Mouse (Mus musculus): Measurements from ENCODE around the gene Ampd3. TPM values are rescaled to one million over a fixed set of nuclear protein-coding genes. Genes with fewer than 3 reads are reported as not detected.

Ampd3 gene
- total RNA-seq, 1 experiment from 2014 or later, result 60.2 TPM

DNA sequence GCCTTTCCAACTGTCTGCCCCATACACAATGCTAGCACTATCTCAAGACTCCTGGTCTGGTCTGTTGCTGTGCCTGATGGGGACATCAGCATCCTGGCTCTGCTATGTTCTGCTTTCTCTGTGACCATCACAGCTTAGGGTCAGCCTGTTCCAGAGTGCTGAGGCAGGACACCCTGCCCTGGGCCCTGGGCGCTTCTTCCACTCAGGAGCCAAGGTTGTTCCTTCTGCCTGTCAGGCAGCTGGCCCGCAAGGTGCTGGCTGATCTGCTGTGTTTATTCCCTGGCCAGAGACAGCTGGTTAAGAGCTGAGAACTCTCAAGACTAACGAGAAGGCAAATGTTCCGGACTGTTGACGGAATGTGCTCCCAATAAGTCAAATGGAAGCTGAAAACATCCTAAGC lies 24.2 kb downstream of the Ampd3 start:
- ATAC-seq (ENCODE audit: extremely low read depth, insufficient number of reproducible peaks, low FRiP score, poor library complexity, severe bottlenecking), result no peak

DNA sequence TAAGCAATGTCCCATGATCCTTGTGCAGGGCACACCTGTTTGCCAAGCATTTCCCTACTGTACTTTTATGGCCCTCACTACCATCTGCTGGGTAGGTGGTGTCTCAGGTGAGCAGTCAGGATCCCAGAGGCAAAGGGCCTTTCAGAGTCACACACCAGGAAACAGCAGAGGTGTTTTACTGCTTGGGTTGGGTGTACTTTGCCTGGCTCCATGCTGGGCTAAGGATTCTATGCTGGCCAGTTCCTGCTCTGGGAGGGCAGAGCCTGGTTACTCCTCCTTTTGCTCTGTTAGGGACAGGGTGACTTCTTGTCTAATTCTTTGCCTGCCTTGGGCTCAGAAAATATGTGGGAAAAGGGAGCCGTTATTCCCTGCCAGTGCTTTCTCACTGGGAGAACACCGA lies 24.8 kb downstream of the Ampd3 start:
- no peak for ATAC-seq (ENCODE audit: extremely low read depth, insufficient number of reproducible peaks, low FRiP score, poor library complexity, severe bottlenecking)

DNA sequence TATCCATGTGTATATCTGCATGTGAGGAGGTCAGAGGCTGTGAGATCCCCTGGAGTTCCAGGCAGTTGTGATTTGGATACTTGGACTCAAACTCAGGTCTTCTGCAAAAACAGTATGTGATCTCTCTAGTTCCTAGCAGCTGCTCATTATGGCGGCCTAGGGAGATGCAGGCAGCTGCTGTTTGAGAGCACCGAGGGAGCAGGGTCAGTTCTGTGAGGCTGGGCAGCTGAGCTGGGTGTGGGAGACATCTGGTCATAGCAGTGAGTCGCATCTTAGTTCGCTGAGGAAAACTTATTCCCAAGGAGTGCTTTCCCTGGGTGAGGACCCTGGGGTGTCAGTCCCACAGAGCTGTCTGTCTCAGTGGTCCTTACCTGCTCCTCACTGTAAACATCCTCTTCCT lies 26.7 kb downstream of the Ampd3 start:
- no peak for ATAC-seq (ENCODE audit: extremely low read depth, insufficient number of reproducible peaks, low FRiP score, poor library complexity, severe bottlenecking)

DNA sequence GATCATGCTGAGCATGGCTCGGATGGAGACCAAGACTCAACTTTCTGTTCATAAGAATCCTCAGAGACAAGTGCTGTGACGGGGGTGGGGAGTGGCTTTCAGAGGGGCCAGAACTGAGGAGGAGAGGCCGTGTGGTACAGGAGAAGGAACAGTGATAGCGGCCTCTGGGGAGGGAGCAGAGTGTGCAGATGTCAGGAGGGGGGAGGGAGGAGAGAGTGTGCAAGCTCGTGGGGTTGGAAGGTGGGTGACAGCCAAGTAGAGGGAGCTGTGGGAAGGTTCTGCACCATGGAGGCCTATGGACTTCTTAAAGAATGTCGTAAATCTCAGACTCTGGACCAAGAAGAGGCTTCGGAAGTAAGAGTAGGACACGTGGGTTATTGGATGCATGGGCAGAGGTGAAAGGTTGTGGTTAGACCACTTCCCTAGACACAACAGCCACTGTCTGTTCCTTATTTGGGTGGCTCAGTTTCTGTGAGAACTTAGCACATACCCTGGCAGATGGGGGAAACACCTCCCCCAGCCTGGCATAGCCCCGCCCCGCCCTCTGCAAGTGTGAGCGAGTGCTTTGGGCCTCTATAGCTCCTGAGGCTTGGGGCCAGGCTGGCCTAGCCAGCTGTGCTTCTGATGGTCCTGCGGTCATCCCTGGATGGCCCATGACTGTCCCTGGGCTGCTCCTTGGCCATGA lies 28.5 kb downstream of the Ampd3 start:
- peak; percentile 96 for ATAC-seq (ENCODE audit: extremely low read depth, insufficient number of reproducible peaks, low FRiP score, poor library complexity, severe bottlenecking)

DNA sequence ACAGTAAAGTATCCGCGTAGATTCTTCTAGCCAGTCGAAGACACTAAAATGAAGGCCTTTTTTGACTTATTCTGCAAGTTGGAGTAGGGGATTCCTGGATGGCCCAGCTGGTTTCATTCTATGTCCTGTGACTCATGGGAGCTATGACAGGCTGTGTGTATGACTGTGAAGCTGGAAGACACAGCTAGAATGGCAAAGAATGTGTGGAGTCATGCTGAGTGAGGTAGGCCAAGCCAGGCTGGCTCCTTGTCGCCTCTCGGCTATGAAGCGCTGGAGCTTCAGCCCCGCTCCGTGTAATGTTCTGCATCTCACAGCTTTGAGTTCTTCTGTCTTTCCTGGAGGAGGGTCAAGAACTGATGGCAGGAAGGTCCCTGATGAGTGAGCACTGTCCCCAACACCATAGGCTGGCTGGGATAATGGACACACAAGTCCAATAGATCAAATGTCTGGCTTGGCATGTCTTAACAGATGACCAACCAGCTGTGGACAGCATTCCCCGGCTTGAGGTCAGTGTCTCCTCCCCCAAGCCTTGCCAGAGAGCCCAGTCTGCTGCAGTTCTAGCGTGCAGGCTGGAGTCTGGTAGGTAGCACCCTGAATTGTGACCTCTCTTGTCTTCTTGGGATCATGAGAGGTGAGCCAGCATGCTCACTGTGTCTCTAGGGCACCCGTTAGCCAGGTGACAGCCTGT lies 29.9 kb downstream of the Ampd3 start:
- no peak for ATAC-seq (ENCODE audit: extremely low read depth, insufficient number of reproducible peaks, low FRiP score, poor library complexity, severe bottlenecking)

DNA sequence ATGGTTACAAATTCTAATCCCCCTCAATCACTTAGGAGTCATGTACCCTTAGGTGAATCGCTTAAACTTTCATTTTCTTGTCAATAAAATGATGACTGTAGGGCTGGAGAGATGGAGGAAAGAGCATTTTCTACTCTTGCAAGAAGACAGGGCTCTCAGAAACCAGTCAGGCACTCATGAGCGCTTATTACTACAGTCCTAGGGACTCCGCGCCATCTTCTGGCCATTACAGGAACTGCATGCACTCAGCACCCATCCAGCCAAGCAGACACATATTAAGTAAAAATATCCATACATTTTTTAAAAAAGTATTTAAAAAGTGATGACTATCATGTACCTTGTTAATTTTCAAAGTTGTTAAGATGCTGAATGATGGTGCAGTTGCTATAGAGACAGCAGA lies 33.0 kb downstream of the Ampd3 start:
- ATAC-seq (ENCODE audit: extremely low read depth, insufficient number of reproducible peaks, low FRiP score, poor library complexity, severe bottlenecking), result peak; percentile 52

DNA sequence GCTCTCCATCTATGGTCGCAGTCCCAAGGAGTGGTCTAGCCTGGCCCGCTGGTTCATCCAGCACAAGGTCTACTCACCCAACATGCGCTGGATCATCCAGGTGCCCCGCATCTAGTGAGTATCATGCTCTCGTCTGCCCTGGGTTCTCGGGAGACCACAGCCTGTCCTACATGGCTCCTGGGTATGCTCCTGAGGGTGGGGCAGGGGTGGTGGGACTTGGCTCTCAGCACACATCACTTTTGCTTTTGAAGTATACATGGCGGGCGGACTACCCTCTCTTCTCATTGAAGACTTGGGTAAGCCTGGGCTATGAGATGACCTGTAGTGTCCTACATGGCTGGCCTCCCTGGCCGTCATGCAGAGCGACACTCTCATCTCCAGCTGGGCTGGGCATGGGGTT lies 35.1 kb downstream of the Ampd3 start:
- ATAC-seq (ENCODE audit: extremely low read depth, insufficient number of reproducible peaks, low FRiP score, poor library complexity, severe bottlenecking), result no peak

DNA sequence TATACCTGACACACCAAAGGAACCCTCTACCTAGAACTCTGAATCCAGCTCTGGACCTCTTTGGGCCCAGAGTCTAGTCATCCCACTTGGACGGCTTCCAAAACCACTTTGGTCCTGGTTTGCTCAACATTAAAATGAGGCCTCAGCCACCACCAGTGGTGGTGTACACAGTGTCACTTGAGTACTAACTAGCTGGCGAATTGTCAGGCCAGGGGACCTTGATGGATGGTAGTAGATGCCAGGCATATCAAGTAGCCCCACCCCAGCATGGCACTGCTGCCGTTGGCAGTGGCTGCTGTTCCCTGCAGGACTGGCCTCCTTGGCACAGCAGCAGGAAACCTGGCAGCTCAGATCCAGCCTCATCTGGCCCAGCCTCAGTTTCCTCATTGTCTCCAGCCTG lies 36.3 kb downstream of the Ampd3 start:
- ATAC-seq (ENCODE audit: extremely low read depth, insufficient number of reproducible peaks, low FRiP score, poor library complexity, severe bottlenecking), result no peak

DNA sequence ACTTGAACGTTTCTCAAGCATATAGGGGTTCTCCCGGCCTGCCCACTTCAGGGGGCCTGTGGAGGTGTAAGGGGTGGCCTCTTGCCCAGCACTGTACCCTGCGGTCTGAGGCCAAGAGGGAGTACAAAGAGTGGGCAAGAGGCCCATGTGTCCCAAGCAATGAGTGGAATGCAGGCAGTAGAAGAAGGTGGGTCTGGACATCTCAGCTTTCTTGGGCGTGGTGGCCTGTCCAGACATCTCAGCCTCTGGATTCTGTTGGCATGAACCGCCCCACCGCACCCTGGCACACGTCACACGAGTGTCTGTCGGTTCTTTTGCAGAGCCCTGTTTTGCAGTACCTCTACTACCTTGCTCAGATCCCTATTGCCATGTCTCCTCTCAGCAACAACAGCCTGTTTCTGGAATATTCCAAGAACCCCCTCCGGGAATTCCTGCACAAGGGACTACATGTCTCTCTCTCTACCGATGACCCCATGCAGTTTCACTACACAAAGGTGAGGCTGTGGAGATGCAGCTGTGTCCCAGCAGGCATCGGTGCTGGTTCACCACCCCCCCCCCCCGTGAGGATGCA lies 39.5 kb downstream of the Ampd3 start:
- no peak for ATAC-seq (ENCODE audit: extremely low read depth, insufficient number of reproducible peaks, low FRiP score, poor library complexity, severe bottlenecking)

DNA sequence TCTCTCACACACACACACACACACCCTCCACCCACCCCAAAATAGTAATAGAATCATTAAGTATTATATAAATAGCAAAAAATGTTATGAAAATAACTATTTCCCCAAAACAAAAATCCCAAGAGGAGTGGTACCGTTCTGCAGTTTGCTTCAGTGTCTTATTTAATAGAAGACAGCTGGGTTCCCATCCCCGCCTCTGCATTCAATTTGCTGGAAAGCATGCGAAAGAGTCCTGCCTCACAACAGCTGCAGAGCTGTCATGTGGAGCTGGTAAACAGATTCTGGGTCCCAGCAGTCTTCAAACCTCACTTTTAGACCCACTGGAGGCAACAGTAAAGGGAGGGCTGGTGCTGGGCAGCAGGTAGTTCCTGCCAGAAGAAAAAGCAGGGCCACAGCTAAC lies 41.0 kb downstream of the Ampd3 start:
- no peak for ATAC-seq (ENCODE audit: extremely low read depth, insufficient number of reproducible peaks, low FRiP score, poor library complexity, severe bottlenecking)

DNA sequence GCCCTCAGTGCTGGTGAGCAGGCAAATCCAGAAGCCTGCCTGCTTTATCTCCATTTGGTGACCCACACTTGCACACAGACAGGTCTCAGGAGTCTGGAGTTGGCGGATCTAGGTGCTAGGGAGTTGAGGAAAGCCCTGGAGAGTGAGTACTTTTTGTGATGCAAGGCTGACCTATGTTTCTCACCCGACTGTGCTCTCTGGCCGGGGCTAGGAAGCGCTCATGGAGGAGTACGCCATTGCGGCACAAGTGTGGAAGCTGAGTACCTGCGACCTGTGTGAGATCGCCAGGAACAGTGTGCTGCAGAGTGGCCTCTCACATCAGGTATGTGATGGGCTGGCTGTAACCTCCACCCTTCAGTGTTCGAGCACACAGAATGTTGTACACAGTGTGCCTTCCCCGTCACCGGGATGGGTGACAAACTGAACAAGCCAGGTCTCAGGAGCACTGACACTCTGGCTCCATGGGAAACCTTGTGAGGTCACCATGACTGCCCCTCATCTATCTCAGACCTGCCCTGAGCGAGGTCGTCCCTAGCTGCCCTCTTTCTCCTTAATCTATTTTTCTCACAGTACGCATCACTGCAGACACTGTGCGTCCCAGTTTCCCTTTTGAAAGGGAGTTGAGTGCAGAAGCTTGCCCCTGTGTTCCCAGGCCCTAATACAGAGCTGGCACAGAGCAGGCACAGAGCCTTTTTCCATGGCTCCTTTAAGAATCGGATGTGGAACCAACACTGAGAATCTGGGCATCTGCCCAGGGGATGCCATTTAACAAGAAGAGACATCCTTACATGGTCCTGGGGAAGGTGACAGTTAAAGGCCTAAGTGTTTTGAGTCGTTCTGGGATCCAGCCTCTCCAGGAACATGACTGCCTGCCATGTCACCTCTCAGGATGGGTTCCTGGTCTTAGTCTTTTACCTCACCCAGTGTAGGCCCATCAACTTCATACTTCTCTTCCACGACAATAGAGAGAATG lies 41.9 kb downstream of the Ampd3 start:
- ATAC-seq (ENCODE audit: extremely low read depth, insufficient number of reproducible peaks, low FRiP score, poor library complexity, severe bottlenecking), result no peak

DNA sequence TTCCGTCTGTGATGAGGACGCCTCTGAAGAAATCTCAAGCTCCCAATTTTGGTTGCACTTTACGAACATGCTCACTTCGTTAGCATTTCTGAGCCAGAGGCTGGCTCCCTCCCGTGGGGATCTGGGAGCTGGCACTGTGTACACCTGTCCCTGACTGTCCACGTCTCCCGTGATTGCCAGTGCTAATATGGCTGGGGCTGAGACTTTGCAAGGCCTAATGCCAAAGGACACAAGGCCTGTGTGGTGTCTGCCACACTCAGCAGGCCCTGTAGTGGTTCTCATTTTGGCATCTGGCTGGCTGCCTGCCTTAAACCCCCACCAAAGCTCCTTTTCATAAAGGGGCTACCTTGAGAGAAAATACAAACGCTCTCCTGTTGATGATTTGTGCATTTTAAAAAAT lies 43.0 kb downstream of the Ampd3 start:
- ATAC-seq (ENCODE audit: extremely low read depth, insufficient number of reproducible peaks, low FRiP score, poor library complexity, severe bottlenecking), result no peak

DNA sequence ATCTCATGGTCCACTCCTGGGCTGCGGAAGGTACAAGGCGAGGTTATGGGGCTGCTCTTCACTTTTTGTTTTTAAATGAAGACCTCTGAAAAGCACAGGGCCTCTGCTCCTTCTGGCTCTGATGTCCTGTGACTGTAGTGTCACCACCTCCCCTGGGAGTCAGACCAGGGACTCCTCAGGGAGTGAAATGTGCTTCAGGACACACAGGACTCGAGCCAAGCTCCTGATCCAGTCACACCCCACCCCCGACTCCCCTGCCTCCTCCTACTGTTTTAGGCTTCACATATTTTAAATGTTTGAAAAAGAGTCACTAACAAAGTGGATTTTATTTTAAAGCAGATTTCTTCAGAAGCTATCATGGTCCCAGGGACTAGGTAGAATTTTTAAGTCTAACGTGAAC lies 43.5 kb downstream of the Ampd3 start:
- no peak for ATAC-seq (ENCODE audit: extremely low read depth, insufficient number of reproducible peaks, low FRiP score, poor library complexity, severe bottlenecking)

DNA sequence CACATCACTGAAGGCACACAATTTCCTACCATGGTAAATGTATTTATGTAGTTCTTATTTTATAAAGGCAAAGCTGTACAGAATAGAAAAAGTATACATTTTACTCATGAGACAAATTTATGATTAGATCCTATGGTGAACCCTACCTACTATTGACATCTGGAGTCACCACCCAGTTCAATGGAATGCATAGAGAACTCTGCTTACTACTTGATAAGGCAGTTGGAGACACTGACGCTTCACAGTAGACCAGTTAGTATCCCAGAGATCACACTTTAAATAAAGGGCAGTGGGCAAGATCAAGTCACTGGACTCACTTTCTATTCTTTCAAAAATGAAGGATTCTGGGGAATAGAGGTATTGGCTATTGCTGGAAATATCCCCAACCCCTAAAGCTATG lies 46.0 kb downstream of the Ampd3 start:
- no peak for ATAC-seq (ENCODE audit: extremely low read depth, insufficient number of reproducible peaks, low FRiP score, poor library complexity, severe bottlenecking)

DNA sequence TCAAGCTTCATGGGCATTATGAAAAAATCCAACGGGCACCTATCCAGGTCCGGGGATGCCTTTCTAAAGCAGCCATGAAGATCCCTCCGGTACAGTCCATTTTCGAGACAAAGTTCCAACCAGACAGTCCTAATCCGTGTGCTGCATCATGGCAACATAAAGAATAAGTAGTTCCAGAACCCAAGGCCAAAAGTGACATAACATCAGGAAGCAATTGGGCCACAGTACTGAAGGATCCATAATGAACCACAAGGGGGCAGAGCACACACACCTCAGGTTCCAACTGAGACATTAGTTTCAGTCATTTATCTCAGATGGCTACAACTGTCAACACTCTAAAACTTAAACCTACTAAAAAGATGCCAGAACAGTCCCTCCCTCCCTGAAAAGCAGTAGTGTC lies 48.0 kb downstream of the Ampd3 start:
- ATAC-seq (ENCODE audit: extremely low read depth, insufficient number of reproducible peaks, low FRiP score, poor library complexity, severe bottlenecking), result peak; percentile 88

DNA sequence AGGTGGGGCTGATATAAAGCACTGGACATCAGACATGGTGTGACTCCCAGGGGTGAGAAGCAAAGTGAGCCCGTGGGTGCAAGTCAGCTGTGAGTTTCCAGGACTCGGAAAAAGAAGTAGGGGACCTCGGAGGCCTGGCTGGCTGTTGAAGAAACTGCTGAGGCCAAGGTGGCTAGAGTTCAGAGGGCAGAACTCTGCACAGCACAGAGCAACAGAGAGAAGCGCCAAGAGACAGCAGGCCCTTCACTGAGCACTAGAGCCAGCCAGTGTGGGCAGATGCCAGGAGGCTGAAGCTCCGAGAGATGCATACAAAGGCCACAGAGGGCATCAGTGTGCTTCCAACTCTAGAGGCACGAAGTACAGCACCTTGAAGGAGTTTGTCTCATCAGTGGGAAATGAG lies 50.2 kb downstream of the Ampd3 start:
- ATAC-seq (ENCODE audit: extremely low read depth, insufficient number of reproducible peaks, low FRiP score, poor library complexity, severe bottlenecking), result no peak

DNA sequence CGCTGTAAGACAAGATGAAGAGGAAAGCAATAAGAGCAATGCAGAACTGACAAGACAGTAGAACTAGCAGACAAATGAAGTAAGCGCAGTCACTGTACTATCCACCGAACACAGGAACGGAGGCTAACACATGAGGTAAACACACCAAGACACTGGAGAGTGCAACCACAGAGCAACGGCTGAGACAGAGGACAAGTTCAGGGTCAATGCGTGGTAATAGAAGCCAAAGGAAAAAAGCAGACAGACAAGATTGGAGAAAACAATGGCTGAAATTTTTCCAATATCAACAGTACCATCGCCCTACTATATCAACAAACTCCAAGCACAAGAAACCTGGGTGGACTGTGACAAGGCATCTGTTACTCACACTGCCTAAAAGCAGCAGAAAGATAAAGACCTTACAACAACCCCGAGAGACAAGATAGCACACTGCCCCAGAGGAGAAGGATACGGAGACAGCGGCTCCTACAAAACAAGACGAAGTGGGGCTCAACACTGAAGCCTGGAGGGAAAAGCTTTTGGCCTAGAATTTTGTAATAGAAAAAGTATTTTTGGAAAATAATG lies 50.9 kb downstream of the Ampd3 start:
- ATAC-seq (ENCODE audit: extremely low read depth, insufficient number of reproducible peaks, low FRiP score, poor library complexity, severe bottlenecking), result no peak

DNA sequence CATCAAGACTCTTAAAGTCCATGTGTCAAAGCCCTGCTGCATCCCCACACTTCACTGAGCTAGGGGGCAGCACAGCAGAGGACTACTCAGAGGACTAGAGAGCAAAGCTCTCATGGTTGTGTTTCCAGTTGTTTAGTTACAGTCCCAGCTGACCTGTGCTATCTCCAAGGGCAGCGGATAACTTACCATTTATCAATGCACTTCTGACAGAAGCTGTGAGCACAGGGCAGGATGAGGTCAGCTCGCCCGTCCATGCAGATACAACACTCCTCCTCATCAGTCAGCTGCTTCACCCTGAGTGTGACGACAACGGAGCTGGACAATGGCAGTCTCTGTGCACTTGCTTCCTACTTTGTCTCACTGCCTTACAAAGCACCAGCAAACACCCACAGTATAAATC lies 53.1 kb downstream of the Ampd3 start:
- ATAC-seq (ENCODE audit: extremely low read depth, insufficient number of reproducible peaks, low FRiP score, poor library complexity, severe bottlenecking), result no peak

DNA sequence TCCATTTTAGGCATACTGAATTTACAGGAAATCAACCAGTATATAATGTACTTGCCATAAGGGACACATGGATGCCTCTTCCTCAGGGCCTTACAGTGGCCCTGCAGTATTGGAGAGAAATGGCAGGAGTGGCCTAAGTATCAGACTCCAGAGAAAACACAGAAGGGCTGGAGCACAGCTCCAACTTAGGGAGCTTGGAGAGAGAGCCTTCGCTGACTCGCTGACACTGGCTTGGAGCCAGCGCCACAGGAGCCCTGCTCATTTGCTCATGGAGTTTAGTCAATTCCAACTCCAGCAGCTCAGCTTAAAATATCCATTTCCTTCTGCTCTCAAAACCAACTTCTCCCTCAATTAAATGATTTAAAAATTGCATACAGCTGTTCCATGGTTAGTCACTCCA lies 53.6 kb downstream of the Ampd3 start:
- ATAC-seq (ENCODE audit: extremely low read depth, insufficient number of reproducible peaks, low FRiP score, poor library complexity, severe bottlenecking), result no peak
